Mouse (Mus musculus): ENCODE data around the gene Son. TPM values are rescaled to one million over a fixed set of nuclear protein-coding genes. Genes with fewer than 3 reads are reported as not detected.
"Not testable (repeated sequence)": the region's sequence is repeated elsewhere in the genome, so short reads cannot be mapped to it uniquely, and the experiment has no call there.

The Son gene
- total RNA-seq, 2 experiments from 2014 or later, result 89.3 to 90.5 TPM

DNA sequence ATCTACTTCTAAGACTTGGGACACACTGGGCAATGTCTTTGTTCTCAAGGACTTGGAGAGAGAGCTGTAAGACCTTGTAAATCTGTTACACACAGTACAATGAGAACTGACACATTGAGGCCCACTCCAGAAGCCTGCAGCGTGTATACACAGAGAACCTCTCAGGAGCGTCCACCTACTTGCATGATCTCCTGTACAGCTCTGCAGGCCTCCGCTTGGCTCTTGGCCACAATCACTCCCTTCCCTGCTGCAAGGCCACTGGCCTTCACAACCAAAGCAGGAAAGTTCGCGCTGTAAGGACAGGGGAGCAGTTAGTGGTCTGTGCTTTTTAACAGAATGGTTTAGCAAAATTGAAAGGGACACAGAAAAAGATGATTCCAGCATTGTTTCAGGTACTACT lies 8.1 kb upstream of the Son start:
- no peak for DNase-seq

DNA sequence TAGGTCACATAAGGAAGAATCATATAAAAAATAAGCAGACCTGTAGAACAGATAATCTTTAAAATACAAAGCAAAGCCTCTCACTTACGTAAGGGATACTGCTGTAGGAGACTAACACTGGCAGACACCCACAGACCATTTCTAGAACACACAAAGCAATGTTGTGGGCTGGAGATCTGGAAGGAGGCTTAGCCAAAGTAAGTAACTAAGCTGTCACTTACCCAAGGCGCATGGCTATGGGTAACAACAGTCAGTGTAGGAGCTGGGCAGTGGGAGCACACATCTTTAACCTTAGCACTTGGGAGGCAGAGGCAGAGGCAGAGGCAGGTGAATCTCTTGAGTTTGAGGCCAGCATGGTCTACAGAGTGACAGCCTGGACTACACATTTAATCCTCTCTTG lies 7.7 kb upstream of the Son start:
- DNase-seq, result no peak

DNA sequence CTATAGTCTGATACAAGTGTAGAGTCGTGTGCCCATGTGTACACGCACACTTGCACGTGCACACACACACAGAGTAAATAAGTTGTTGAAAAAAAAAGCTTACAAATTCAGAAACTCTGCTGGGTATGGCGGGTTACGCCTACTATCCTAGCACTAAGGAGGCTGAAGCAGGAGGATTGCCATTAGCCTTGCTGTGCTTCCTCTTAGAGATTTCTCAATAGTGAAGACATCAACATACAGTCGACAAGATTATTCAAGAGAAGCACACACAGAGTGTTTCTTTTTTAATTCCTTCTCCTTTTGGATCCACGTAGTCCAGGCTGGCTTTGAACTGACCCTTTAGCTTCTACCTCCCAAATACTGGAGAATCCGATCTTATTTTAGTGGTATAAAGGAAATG lies 7.1 kb upstream of the Son start:
- DNase-seq, result no peak

DNA sequence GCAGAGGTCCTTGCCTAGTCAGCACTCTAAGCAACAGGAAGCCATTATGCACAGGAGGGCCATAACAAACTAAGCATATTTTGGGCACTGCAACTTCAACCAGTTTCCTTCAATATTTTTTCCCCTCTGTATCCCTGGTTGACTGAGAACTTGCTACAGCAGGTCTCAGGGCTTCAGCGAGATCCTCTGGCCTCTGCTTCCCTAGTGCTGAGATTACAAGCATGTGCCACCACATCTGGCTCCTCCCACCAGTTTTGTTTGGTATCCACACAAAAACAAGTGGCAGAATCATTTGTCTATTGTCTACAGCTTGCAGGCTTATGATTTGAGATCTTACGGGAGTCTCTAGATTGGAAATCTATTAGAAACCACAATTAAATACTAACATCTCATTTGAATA lies 2.4 kb upstream of the Son start:
- no peak for DNase-seq

DNA sequence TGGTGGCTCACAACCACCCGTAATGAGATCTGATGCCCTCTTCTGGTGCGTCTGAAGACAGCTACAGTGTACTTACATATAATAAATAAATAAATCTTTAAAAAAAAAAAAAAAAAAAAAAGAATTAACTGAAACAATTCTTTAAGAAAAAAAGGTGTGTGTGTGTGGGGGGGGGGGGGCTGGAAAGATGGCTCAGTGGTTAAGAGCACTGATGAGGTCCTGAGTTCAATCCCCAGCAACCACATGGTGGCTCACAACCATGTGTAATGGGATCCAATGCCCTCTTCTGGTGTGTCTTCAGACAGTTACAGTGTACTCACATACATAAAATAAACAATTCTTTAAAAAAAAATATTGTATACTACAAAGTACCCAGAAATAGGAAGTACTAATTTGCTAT lies 1.9 kb upstream of the Son start:
- not testable (repeated sequence) for DNase-seq

DNA sequence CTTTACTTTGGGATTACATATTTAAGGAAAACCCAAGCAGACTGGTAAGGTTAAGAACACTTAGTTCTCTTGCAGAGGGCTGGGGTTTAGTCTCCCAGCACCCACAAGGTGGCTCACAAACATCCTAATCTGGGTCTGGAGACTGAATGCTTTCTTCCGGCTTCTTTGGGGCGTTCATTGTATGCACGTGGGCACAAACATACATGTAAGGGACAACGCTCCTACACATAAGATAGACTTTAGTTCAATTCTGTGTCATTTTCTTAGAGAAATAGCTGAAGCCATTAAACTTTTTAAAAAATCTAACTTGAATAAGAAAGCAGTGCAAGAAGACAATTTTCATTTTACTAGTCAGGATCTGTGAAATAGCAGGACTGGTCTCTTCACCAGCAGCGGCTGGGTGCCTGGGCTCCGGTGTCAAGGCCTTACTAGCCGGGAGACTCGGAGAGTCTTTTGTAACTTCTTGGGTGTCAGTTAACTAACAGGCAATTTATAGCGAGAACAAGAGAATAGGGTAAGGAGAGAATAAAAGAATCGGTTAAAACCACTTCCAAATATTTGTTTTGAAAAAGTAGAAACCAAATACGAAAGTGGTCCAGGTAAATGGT lies 1.2 kb upstream of the Son start:
- DNase-seq, result no peak

DNA sequence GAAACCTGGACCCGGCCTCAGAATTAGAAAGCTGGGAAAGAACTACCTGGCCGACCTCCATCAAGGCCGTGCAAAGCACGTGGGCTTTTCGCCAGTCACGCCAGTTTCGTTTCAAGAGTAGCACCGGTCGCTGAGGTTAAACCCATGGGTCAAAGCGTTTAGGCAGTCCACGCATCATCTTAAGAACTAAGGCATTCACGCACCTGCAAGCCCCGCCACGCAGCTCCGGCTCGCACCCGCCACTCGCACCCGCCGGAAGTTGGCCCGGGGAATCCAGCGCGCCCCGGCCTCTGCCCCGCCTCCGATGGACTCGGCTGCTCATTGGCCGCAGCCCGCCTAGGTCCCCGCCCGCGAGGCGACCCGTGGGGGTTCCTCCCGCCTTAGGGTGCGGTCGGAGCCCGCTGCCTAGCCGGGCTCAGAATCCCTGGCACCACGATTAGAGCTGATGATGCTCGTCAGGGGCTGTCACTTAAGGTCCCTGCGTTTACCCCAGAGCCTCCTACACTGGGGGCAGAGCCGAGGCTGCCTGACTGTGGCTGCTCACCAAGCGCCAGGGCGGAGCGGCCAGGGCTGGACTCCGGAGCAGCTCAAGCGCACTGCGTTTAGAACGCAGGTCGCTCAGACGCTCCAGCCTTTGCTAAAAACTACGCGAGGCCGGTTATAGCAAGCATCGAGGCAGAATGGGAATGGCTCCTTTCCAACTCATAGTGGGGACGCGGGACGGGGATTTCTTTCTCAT lies 456 bp upstream of the Son start, which contains the start of gene Gart:
Gene Gart (minus strand): TSS at position 272 of the 739 bp plus-strand sequence.
- DNase-seq, result peak; percentile 96

DNA sequence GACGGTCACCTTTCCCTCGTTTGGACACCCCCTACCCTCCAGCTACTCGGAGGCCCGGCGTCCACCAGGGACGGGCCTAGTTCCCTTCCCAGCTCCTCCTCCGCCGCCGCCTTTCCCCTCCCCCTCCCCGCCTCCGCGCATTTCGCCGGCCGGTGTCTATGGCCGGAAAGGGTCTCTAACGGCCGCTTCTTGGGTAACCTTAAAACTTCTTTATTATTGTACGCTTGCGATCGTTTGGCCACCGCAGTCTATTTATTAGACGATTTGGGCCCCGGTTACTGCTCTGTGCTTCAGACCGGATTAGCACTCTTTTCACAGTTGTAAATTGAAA lies 879 bp downstream of the Son start:
- peak; percentile 81 for DNase-seq

DNA sequence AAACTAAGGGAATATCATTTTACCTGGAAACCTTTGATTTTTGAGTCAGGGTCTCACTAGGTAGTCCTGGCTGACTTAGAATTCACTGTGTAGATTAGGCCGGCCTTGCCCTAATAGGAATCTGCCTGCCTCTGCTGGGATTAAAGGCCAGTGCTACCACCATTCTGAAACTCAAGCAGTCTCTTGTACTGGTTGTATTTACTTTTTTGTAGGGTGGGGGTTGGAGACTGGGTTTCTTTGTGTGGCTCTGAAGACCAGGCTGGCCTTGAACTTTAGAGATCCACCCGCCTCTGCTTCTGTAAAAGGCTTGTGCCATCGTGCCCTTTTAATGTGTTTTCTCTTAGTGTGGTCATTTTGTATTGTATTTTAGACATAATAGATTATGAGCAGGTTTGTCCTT lies 1.9 kb downstream of the Son start:
- no peak for DNase-seq

DNA sequence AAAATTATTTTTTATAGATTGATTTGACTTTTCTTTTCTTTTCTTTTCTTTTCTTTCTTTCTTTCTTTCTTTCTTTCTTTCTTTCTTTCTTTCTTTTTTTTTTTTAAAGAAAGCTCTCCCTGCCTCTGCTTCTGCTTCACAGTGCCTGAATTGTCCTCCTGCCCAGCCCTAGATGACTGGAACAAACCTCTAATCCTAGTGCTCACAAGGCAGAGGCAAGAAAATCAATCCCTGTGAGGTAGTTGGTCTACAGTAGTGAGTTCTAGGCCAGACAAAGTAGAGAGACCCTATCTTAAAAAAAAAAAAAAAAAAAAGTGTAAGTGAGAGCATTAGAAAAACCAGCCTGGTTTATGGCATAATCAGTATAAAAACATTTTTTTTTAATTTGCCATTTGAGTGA lies 2.5 kb downstream of the Son start:
- no peak for DNase-seq

DNA sequence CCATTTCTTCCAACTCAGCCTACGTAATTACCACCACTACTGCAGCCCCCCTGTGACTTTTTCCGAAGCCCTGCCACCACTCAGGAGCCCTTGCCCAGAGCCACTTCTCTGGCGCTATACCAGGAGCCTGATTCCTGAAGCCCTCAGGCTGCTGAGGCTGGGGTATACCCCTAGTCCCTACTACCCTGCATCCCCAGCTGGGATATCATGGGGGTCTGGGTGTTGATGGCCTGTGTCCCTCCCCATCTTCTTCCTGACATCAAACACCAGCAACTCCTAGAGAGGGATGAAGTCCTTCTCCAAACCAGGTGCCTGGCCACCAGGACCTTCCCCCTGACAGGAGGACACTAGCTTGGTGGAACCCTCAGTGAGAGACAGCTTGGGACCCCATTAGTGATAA lies 4.9 kb downstream of the Son start:
- no peak for DNase-seq

DNA sequence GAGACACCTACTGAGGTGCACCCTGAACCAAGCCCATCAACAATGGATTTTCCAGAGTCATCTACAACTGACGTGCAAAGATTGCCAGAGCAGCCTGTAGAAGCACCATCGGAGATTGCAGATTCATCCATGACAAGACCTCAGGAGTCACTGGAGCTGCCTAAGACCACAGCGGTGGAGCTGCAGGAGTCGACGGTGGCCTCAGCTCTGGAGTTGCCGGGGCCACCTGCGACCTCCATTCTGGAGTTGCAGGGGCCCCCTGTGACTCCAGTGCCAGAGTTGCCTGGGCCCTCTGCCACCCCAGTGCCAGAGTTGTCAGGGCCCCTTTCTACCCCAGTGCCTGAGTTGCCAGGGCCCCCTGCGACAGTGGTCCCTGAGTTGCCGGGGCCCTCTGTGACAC lies 8.0 kb downstream of the Son start:
- no peak for DNase-seq

DNA sequence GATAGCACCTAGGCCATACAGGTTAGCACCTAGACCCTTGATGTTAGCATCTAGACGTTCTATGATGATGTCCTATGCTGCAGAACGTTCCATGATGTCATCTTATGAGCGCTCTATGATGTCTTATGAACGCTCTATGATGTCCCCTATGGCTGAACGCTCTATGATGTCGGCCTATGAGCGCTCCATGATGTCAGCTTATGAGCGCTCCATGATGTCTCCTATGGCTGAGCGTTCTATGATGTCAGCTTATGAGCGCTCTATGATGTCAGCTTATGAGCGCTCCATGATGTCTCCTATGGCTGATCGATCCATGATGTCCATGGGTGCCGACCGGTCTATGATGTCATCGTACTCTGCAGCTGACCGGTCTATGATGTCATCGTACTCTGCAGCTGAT lies 10.0 kb downstream of the Son start:
- no peak for DNase-seq

DNA sequence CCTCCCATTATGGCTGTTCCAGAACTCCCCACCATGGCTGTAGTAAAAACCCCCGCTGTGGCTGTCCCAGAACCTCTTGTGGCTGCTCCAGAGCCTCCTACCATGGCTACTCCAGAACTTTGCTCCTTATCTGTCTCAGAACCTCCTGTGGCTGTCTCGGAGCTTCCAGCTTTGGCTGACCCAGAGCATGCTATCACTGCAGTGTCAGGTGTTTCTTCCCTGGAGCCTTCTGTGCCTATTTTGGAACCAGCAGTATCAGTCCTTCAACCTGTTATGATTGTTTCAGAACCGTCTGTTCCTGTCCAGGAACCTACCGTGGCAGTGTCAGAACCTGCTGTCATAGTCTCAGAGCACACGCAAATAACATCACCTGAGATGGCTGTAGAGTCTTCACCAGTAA lies 11.2 kb downstream of the Son start:
- DNase-seq, result no peak

DNA sequence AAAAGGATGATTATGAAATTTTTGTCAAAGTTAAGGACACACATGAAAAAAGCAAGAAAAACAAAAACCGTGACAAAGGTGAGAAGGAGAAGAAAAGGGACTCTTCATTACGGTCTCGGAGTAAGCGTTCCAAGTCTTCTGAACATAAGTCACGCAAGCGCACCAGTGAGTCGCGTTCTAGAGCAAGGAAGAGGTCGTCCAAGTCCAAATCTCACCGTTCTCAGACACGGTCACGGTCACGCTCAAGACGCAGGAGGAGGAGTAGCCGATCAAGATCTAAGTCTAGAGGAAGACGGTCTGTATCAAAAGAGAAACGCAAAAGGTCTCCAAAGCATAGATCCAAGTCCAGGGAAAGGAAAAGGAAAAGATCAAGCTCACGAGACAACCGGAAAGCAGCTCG lies 12.5 kb downstream of the Son start:
- no peak for DNase-seq

DNA sequence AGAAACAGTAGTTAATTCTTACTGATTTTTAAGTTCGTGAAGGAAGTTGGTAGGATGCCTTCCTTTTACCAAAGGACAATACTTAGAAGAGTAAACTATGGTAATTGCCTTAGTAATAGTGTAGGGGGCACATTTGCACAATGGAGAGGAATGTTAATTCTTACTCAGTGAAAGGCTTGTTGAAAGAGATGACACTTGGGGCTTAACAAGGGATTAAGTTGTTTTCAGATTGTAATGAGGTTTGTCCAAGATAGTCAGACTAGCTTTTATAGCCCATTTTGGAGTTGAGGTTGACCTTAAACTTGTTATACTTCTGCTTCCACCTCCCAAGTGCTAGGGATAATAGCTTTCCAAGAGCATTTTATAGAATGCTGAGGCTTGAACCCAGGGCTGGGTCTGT lies 14.1 kb downstream of the Son start:
- DNase-seq, result no peak

DNA sequence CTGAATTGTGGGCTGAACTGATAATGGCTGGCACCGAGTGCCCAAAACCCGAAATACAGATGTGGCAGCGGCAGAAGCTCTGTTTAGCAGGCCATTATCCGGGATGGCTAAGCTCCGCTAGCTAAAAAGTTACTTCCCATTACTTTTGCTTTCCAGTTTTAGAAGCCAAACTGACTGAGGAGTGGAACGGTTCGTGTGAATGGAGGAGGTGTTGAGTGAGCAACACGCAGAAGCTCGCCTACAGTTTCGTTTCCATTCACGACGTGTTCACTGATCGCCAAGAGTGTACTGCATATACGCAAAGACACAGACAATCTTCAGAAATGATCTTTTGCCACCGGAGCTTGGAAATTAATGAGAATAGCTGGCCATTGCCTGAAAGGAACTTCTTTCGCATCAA lies 15.0 kb downstream of the Son start:
- no peak for DNase-seq

DNA sequence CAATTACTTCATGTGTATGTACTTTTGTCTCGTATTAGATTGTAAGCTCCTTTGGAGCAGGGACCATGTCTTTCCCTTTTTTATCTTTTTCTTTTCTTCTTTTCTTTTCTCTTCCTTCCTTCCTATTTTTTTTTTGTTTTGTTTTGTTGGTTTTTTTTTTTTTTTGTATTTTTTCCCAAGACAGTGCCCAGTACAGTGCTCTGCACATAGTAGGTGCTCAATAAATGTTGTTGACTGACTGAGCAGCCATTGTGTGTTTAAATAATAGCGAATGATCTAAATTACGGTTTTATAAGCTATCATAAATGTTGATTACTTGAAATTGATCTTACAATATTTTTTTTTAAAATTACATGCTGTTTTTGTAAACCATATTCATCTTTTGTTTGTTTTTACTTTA lies 16.5 kb downstream of the Son start:
- DNase-seq, result no peak

DNA sequence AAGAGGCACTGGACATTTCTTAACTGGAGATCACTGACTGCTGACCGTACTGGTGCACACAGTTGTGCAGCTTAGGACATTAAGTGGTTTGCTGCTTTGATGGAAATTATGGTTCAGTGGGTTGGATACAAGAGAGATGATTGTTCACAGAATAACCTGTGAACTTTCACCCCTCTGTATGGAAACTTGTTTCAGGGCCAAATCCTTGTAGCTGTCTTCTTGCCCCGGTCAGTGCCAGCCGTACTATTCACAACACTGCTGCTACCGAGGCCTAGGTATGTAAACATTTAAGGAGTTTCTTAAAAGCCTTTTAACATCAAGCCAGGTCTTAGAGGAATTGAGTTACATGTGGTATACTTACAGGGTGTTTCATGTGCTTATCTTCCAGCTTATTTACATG lies 27.2 kb downstream of the Son start:
- DNase-seq, result no peak

DNA sequence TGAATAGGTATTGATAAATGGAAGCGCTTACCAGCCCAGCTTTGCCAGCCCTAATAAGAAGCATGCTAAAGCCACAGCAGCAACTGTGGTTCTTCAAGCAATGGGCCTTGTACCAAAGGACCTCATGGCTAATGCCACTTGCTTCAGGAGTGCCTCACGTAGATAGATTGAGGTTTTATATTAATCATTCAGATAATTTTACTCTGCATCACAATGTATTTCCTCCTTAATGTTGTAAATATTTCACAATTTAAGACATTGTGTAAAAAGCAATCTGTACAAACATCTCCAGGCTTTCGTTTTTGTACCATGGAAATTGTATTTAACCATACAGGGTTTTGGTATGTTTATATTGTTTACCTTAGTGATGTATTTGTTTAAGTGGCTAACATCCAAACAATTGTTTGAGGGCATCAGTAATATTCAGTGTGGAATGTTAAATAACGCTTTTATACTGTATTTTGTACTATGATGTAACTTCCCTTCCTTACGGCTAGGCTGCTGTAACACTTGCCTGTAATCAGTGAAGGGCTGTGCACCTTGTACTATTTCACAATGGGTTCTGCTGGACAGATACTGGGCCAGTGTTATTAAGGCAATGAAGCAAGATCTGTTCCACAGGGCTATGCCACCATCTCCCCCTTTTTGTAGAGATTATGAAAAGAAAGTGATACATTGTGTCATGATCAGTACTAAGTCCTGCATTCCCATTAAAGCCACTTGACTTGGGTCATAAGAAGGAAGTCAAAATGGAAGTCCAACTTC lies 31.0 kb downstream of the Son start:
- no peak for DNase-seq

DNA sequence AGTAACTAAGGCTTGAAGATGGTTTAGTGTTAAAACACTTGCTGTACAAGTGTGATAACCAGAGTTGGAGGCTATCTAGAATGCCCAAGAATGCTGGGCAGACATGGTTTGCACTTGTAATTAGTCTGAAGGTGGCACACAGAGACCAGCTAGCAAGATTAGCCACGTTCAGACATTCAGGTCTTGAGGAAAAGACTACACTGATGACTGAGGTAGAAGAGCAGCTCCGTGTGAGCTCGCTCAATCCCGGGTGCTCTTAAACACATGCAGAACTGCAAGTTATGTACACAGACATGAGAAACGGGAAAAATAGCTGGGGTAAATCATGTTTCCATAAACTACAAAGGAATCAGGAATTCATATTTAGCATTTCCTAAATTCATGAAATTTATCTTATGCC lies 33.4 kb downstream of the Son start:
- DNase-seq, result no peak

DNA sequence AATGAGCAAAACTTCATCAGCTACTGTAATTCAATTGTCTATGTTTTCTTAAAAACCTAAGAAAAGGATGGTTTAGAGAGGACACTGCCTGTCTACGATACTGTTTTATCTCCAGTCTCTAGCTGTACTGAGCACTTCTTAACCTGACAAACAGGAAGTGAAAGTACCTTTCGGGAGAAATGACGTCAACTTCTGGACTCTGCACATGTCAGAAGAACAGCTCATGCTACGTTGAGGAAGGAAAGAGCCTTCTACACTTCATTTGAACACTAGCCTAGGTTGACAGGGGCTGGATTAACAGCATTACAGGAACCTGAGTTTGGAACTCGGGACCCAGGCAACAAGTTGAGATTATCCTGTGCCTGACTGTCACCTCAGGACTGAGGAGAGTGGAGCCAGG lies 38.2 kb downstream of the Son start:
- no peak for DNase-seq

DNA sequence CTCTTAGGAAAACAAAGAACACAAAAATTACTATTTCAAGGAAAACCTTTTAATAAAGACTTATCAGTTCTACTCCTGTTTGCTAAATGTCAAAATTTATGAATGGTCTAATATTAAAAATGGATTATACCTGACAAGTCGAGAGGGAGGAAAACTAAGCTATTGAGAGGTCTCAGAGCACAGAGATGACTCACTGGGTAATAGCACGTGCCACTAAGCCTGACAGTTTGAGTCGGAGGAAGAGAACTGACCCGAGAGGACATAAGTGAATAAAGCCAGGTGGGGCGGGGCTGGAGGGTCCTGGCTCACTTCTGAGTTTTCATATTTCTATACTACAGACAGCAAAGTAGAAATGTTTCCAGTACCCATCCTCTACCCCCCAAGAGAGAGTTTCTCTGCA lies 39.1 kb downstream of the Son start:
- DNase-seq, result no peak
